Mouse (Mus musculus): ENCODE measurements at regions not wholly inside any gene's neighbourhood (a gene's known extent, or its start where the extent isn't known, plus 50 kb on each side); places are given as distances from the start of the nearest gene placed in this dataset.

DNA sequence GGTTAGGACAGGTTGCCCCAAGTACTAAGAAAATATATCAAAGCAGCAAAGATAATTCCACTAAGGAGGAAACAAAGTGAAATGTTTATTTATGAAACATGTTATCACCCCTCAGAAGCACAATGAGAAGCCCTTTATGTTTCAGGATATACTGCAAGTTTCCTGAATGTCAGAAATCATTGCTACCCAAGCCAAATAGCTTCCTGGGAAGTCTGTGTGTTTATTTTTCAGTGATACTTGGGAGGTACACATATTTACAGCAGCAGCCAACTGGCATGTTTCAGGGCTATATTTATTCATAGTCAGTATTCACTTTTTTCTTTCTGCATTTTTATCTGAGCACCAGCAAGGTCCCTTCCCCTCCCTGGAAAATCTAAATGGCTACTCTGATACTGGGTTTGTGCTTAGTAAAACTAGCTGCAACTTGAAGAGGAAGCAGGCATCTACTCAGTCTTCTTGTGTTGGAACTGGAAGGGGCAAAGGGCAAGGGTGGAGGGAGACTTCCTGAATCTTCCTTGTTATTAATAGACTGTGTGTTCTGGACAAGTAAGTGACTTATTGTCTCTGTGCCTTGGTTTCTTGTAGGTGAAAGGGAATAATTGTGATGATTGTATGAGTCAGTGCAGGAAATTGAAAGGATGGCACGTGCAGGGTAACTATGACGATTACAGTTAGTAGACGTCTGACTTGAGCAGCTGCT is 236.5 kb upstream of the Dach1 start:
- WGBS, result 84% methylated on average over 3 of the region's 3 CpGs
- Histone ChIP-seq H3K4me3 (no peak overlapping the region), H3K27me3 (ENCODE audit: insufficient read depth, poor library complexity, severe bottlenecking) (no peaks in the 10 kb centered on the region), H3K27ac (no peak overlapping the region), H3K9me3 (no peaks in the 10 kb centered on the region), H3K36me3 (no peaks in the 10 kb centered on the region), H3K4me1 (replicated peaks) (no peaks in the 10 kb centered on the region)
- no peak for DNase-seq (ENCODE audit: low spot score)

- 93% methylated on average over 5 of the region's 5 CpGs for WGBS
- DNase-seq (ENCODE audit: low spot score), result no peak
- no peak overlapping the region for H3K4me3 ChIP-seq
- H3K9me3 ChIP-seq, result no peaks in the 10 kb centered on the region
- H3K27ac ChIP-seq, result no peak overlapping the region
- H3K36me3 ChIP-seq, result no peaks in the 10 kb centered on the region
- no peaks in the 10 kb centered on the region for H3K4me1 ChIP-seq (replicated peaks)
- no peaks in the 10 kb centered on the region for H3K27me3 ChIP-seq (ENCODE audit: insufficient read depth, poor library complexity, severe bottlenecking)
Measured at GRCm38 (mm10) chr14:98404026-98404425, 234.5 kb upstream of the Dach1 start.

GRCm38 (mm10) chr14:98387871-98388270 is 218.3 kb upstream of the Dach1 start:
- Histone ChIP-seq H3K27ac (no peak overlapping the region), H3K36me3 (no peaks in the 10 kb centered on the region), H3K4me1 (replicated peaks) (no peaks in the 10 kb centered on the region), H3K27me3 (ENCODE audit: insufficient read depth, poor library complexity, severe bottlenecking) (no peaks in the 10 kb centered on the region), H3K9me3 (no peaks in the 10 kb centered on the region), H3K4me3 (no peak overlapping the region)
- DNase-seq (ENCODE audit: low spot score), result no peak
- 77% methylated on average over 4 of the region's 4 CpGs for WGBS

Data from hindbrain, embryonic 10.5 days (tissue).